Mouse (Mus musculus): ENCODE results near the gene Cit. TPM values are rescaled to one million over a fixed set of nuclear protein-coding genes. Genes with fewer than 3 reads are reported as not detected.
A peak's percentile ranks its signal among the peaks of the same experiment; 100 is the strongest.

Gene Cit
- polyA plus RNA-seq, 1 experiment, result 59.5 TPM

DNA sequence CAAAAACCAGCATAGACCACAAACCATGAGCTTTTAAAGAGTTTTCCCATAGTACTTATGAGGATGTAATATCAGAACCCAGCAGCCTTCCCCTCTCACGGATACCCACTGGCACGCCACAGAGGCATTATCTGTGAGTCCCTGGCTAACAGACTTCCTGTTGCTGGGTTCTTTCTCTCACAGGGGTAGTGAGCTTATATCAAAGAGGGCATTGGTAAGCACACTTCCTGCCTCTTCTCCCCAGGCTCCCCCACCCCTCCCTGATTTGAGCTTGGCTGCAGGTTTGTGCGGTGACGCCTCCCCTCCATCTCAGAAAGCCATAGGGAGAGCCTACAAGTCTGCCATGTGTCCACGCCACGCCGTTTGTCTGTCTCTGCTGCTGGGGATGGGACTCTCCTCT is 184.0 kb downstream of the Cit start:
- no peak for DNase-seq (ENCODE audit: extremely low spot score in 1 of 2, low spot score in 1 of 2)

DNA sequence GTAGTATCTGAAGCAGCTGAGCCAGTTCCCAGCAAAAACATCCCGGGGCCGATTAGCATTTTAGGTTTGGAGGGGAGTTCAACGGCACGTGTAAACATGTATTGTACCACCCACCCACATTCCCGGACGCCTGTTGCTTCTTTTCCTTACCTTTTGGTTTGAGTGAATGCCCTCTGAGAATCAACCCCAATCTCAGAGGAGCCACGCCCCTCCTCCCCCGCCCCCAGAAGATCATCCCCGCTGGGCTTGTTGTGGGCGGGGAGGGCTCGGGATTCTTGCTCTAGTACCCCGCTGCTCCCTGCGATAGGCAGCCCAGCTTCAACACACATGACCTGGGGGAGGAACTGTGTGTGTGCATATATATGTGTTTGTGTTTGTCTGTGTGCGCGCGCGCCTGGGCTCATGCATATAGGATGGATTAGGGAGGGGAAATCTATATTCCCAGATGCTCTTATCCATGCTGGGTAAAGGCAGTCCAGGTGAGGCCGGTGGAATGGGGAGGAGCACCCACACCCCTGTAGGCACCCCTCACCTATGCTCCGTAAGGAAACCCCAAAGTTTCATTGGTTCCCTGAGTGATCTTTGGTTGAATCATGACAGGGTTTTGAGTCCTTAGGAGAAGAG is 185.6 kb downstream of the Cit start:
- DNase-seq (ENCODE audit: extremely low spot score in 1 of 2, low spot score in 1 of 2), result no peak

DNA sequence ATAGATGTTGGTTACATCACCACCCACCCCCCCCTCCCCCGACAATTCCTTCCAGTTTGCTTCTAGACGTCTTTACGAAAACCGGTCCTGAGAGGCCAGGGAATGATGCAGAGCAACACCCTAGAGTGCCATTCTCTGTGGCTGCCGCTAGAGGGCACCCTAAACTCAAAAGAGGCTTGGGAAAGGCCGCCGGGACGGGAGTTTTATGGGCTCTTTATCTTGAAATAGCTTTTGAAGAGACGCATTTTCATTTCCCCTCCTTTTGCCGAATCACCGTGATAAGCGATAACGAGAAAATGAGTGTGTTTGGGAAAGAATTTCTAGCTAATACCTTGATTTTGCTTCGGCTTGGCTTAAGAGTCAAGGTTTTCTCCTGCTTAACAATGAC is 186.1 kb downstream of the Cit start:
- DNase-seq (ENCODE audit: extremely low spot score in 1 of 2, low spot score in 1 of 2), result peak in 1 of 2 experiments; percentile 81

DNA sequence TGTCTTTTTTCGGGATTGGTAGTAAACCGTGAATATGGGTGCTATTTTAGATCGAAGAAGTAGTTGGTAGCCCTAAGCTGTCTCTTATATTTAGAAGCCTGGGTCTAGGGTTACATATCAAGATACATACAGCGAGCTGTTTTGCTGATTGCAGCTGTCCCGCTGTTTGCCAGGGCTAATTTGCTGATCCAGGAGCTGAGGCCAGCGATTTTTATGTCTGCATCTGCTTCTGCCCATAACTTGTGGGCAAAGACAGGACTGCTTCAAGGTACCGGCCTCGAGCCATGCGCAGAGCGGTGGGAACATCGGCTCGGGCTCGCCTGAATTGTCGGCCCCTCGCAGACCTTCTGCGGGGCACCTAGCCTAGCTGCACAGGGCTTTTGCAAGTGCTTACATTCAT is 191.4 kb downstream of the Cit start:
- no peak for DNase-seq (ENCODE audit: extremely low spot score in 1 of 2, low spot score in 1 of 2)

GRCm38 (mm10) chr5:116037731-116038130 is 192.7 kb downstream of the Cit start:
- no peak for DNase-seq (ENCODE audit: extremely low spot score in 1 of 2, low spot score in 1 of 2)

DNA sequence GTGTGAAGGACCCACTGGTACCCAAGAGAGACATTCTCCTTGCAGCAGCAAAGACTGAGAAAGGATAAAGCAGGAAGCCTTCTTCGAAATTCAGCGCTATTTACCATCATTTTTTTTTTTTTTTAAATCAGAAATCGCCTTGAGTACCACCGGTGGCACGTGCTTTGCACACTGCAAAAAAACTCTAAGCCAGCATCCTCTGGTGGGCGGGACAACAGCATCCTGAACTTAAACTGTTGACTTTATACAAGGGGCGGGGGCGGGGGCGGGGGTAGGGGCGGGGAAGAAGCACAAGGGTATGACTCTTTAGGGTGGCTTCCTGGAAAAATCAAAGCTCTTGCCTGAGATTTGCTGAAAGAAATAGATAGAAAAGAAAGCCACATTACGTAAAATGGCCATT is 194.6 kb downstream of the Cit start:
- DNase-seq (ENCODE audit: extremely low spot score in 1 of 2, low spot score in 1 of 2), result no peak

DNA sequence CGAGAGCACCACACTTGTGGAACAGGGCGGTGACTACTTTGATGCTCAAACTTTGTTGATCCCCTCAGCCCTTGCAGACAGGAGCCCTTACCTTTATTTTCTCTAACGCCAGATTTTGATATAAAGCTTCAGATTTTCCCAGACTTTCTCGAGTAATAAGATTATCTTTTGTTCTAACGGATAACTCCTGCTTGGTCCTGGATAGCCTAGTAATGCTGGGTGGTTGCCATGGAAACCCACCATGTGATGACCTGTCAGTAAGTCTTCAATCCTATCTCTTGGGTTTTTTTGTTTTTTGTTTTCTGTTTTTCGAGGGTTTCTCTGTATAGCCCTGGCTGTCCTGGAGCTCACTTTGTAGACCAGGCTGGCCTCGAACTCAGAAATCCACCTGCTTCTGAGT is 197.2 kb downstream of the Cit start:
- no peak for DNase-seq (ENCODE audit: extremely low spot score in 1 of 2, low spot score in 1 of 2)

DNA sequence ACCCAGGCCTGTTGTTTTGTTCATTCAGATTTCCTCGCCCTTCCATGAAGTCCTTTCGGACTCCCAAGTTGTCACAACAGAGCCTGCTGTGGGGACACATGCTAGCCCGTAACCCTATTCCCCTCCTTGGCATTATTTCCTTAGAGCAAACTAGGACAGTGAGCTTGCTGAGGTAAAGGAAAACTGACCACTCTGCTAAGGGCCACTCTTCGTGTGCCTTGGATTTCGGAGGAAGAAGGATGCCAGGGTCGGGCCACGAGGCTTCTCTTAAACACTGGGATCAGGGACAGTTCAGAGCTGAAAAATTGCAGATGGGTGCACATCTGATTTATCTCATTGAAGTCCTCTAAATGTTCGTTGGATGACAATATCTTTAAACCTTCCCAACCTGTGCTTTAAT is 200.5 kb downstream of the Cit start:
- no peak for DNase-seq (ENCODE audit: extremely low spot score in 1 of 2, low spot score in 1 of 2)

- DNase-seq (ENCODE audit: extremely low spot score in 1 of 2, low spot score in 1 of 2), result no peak
These were observed 201.2 kb downstream of the Cit start for GRCm38 (mm10) chr5:116046246-116046645.

- no peak for DNase-seq (ENCODE audit: extremely low spot score in 1 of 2, low spot score in 1 of 2)
These were observed 203.2 kb downstream of the Cit start for GRCm38 (mm10) chr5:116048321-116048720.

GRCm38 (mm10) chr5:116049821-116050220 is 204.7 kb downstream of the Cit start:
- no peak for DNase-seq (ENCODE audit: extremely low spot score in 1 of 2, low spot score in 1 of 2)

DNA sequence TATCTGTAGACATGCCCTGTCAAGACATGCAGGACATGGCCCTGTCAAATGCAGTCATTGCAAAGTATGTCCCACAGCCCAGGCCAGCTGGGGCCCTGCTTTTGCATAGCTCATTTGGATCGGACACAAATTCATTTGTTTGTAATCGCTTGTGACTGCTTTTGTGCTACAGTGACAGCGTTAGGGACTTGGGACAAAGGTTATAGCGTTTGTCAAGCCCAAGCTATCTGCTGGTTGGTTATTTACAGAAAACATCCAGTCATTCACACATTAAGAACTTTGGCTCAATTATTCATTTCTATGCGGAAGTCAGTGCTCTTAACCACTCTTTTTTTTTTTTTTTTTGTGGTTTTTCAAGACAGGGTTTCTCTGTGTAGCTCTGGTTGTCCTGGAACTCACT is 207.1 kb downstream of the Cit start:
- DNase-seq (ENCODE audit: extremely low spot score in 1 of 2, low spot score in 1 of 2), result no peak

DNA sequence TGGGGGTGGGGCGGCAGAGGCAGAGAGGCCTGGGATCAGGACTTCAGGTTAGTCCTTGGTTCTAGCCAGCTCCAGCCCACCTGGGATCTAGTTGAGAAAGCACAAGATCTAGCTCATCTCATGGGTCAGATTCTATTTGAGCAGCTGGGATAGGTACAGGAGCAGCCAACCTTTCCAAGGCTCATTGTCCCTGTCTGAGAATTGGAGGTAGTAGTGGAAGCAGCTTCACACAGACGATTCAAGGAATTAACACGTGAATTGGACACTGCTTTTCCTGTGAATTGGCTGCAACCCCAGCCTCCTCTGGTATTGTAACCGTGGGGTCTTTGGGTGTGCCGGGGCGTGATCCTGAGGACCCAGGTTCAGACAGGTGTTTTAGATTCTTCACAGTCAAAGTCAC is 207.7 kb downstream of the Cit start:
- DNase-seq (ENCODE audit: extremely low spot score in 1 of 2, low spot score in 1 of 2), result no peak

Other genes starting within 250 kb of the Cit start
- gene Rab35, start 213.4 kb upstream of the Cit start, polyA plus RNA-seq (2012; rRNA removed), result 83.5 and 83.6 TPM in 2 replicates
- gene Bicdl1, start 113.7 kb upstream of the Cit start, polyA plus RNA-seq (2012; rRNA removed), result 166 and 186 TPM in 2 replicates
- 44.1 and 48.9 TPM in 2 replicates for gene Prkab1, start 179.2 kb downstream of the Cit start, polyA plus RNA-seq (2012; rRNA removed)
- not detected in 2 replicates for gene Tmem233, start 238.0 kb downstream of the Cit start, polyA plus RNA-seq (2012; rRNA removed)

Data from frontal cortex, adult 2 months (tissue).